Comparison of ENCODE assay signal across 9 mouse cellular contexts in genomic region chr19:28382168-28382911, GRCm38 (mm10).
DNase-seq lines count a peak whose midpoint lies in the region; ATAC-seq and TF ChIP-seq lines count a peak whose summit lies in the region.
"Had no signal": no experiment of that assay in that cellular context is flagged by ENCODE, and none has a peak within 500 bp of the region (broad histone marks: within the 10 kb centered on the region; RNA-seq: fewer than 3 reads in every experiment).

No protein-coding gene starts in this region.

- H3K27me3 ChIP-seq in lung, embryonic 14.5 days (ENCODE audit: insufficient read depth, low read length), result no peaks in the 10 kb centered on the region
- H3K27me3 ChIP-seq in forebrain, embryonic 10.5 days (ENCODE audit: poor library complexity, severe bottlenecking), result peaks cover 50% of the 10 kb centered on the region
- no peaks in the 10 kb centered on the region for H3K27me3 ChIP-seq in neural tube, embryonic 14.5 days (ENCODE audit: control insufficient read depth, insufficient read depth, low read length)

- no peak overlapping the region for H3K4me2 ChIP-seq in lung, embryonic 14.5 days
- H3K4me2 ChIP-seq in neural tube, embryonic 14.5 days (ENCODE audit: low read depth, low read length), result no peak overlapping the region

- H3K27ac ChIP-seq in lung, embryonic 14.5 days (ENCODE audit: low read depth), result no peak overlapping the region
- H3K27ac ChIP-seq in forebrain, embryonic 10.5 days, result peak overlapping the region; percentile 31
- no peak overlapping the region for H3K27ac ChIP-seq in neural tube, embryonic 14.5 days (ENCODE audit: low read depth, low read length)
- H3K27ac ChIP-seq: gastrocnemius, adult 2 months had no signal

- peak; percentile 92 for ATAC-seq in lung, embryonic 14.5 days (ENCODE audit: insufficient read depth)
- ATAC-seq in neural tube, embryonic 14.5 days (ENCODE audit: low read depth), result peak; percentile 79; the same call in 1 of the 2 replicates

- no peak for TF ChIP-seq CTCF in lung, embryonic 14.5 days (IDR thresholded peaks at IDR 0.05; ENCODE audit: low read depth)

- H3K9ac ChIP-seq in lung, embryonic 14.5 days, result no peak overlapping the region
- H3K9ac ChIP-seq in neural tube, embryonic 14.5 days (replicated peaks; ENCODE audit: low read depth, low read length), result no peak overlapping the region

- H3K36me3 ChIP-seq in lung, embryonic 14.5 days (ENCODE audit: insufficient read depth), result no peaks in the 10 kb centered on the region
- H3K36me3 ChIP-seq in forebrain, embryonic 10.5 days (replicated peaks), result no peaks in the 10 kb centered on the region
- no peaks in the 10 kb centered on the region for H3K36me3 ChIP-seq in neural tube, embryonic 14.5 days (ENCODE audit: control insufficient read depth, insufficient read depth, low read length)

- H3K9me3 ChIP-seq in lung, embryonic 14.5 days (ENCODE audit: low read depth, low read length), result no peaks in the 10 kb centered on the region
- H3K9me3 ChIP-seq in forebrain, embryonic 10.5 days, result no peaks in the 10 kb centered on the region
- H3K9me3 ChIP-seq in neural tube, embryonic 14.5 days (ENCODE audit: control insufficient read depth, low read length), result no peaks in the 10 kb centered on the region

- H3K4me1 ChIP-seq in lung, embryonic 14.5 days (ENCODE audit: insufficient read depth), result peaks cover 8% of the 10 kb centered on the region
- peaks cover 58% of the 10 kb centered on the region for H3K4me1 ChIP-seq in forebrain, embryonic 10.5 days
- H3K4me1 ChIP-seq in neural tube, embryonic 14.5 days (ENCODE audit: control insufficient read depth, insufficient read depth, low read length), result 0 out of 2 replicates have a peak, but pooled peaks cover 4% of the 10 kb centered on the region

- peak; percentile 87 for DNase-seq in lung, embryonic 14.5 days
- DNase-seq in lung, postnatal 14 days, result no peak
- peak; percentile 42 for DNase-seq in forebrain, embryonic 10.5 days (ENCODE audit: extremely low spot score, low spot score)
- DNase-seq in left cerebral cortex, postnatal 25 days (ENCODE audit: low spot score in 2 of 2), result peak; percentile 28 to 75
- DNase-seq in spleen, adult 12 weeks (ENCODE audit: low spot score), result no peak
- DNase-seq in thymus, adult 18-20 months, result no peak
- no peak for DNase-seq in adrenal gland, adult (ENCODE audit: inconsistent age in 2 of 2, low spot score in 1 of 2)
- DNase-seq: gastrocnemius, adult 2 months had no signal

- 27% methylated on average over 10 of the region's 10 CpGs for WGBS in lung, embryonic 14.5 days
- WGBS in forebrain, embryonic 10.5 days, result 56% methylated on average over 10 of the region's 10 CpGs
- WGBS in neural tube, embryonic 14.5 days, result 20% methylated on average over 10 of the region's 10 CpGs

- intact Hi-C loops in left cerebral cortex, postnatal 25 days (cut with DNase I), result loop anchor here (5.0 to 10.0 kb wide), 3 partner anchors 120 to 928 kb away; no protein-coding TSS in a partner anchor

- no peak overlapping the region for H3K4me3 ChIP-seq in lung, embryonic 14.5 days (ENCODE audit: low read depth, low read length)
- H3K4me3 ChIP-seq in forebrain, embryonic 10.5 days, result no peak overlapping the region
- no peak overlapping the region for H3K4me3 ChIP-seq in neural tube, embryonic 14.5 days (ENCODE audit: low read depth, low read length)
- H3K4me3 ChIP-seq: gastrocnemius, adult 2 months had no signal

Comparison
In these comparisons a context has a peak if more than half of its experiments do, and no peak if none do; other contexts are left out.
1. DNase-seq: peak in lung, embryonic 14.5 days (single experiment), forebrain, embryonic 10.5 days (single experiment) and left cerebral cortex, postnatal 25 days (2 of 2); none in lung, postnatal 14 days (single experiment), spleen, adult 12 weeks (single experiment), thymus, adult 18-20 months (0 of 2) and adrenal gland, adult (0 of 2).